Mouse (Mus musculus) cerebellum, adult 9-11 months (tissue): ENCODE measurements around the gene Gm732.

Experiments used
- DNase-seq: peaks from one replicate; pipeline ENCODE4 v3.0.0; 2022

Gene Gm732

GRCm38 (mm10) chrX:107948365-107948764 is at the start of gene Gm732:
Gm732 (minus strand) TSS chrX:107948465.
- DNase-seq: no peak
